Mouse (Mus musculus) cerebellum, adult 11 months (tissue): ENCODE measurements around the gene Cldn10.
A peak's percentile ranks its signal among the peaks of the same experiment; 100 is the strongest.

ENCODE experiments used
- DNase-seq: peaks from one replicate; pipeline ENCODE4 v3.0.0; 2022

Gene Cldn10

GRCm38 (mm10) chr14:118920654-118921053, 132.9 kb downstream of the Cldn10 start:
- no peak for DNase-seq

GRCm38 (mm10) chr14:118922251-118922650, 134.5 kb downstream of the Cldn10 start:
- no peak for DNase-seq

GRCm38 (mm10) chr14:118922667-118923184, 135.0 kb downstream of the Cldn10 start:
- DNase-seq = peak; percentile 35
